Mouse (Mus musculus): ENCODE results near the gene Pced1a. TPM values are rescaled to one million over a fixed set of nuclear protein-coding genes. Genes with fewer than 3 reads are reported as not detected.

The Pced1a gene
- polyA plus RNA-seq, 1 experiment from 2014 or later, result 7.1 TPM

DNA sequence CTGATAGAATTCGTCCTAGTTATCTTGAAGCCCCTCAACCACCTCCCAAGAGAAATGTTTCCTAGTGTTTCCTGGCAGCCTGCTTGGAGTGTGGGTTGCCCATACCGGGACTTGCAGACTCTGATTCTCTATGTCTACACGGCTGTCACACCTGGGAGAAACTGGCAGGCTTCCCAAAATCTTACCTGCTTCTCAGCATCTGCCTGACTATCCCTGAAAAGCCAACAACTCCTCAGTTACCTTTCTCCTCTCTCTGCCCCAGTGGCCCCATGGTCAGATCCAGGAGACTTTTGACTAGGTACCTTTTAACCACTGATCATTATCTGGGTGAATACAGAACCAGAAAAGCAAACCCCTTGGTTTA lies 27.2 kb upstream of the Pced1a start:
- WGBS, result 59% methylated on average over 3 of the region's 3 CpGs
- no peaks in the 10 kb centered on the region for H3K27me3 ChIP-seq
- ATAC-seq (replicated peaks; ENCODE audit: insufficient number of reproducible peaks, insufficient read depth, low FRiP score, low read depth), result no peak
- H3K9me3 ChIP-seq (replicated peaks), result no peaks in the 10 kb centered on the region
- peak overlapping the region; percentile 91; the same call in 1 of the 2 replicates for H3K9ac ChIP-seq
- peak overlapping the region; percentile 99 for H3K4me3 ChIP-seq
- H3K4me1 ChIP-seq (replicated peaks), result peaks cover 38% of the 10 kb centered on the region
- peak overlapping the region; percentile 94 for H3K4me2 ChIP-seq
- H3K36me3 ChIP-seq, result no peaks in the 10 kb centered on the region
- H3K27ac ChIP-seq, result no peak overlapping the region

DNA sequence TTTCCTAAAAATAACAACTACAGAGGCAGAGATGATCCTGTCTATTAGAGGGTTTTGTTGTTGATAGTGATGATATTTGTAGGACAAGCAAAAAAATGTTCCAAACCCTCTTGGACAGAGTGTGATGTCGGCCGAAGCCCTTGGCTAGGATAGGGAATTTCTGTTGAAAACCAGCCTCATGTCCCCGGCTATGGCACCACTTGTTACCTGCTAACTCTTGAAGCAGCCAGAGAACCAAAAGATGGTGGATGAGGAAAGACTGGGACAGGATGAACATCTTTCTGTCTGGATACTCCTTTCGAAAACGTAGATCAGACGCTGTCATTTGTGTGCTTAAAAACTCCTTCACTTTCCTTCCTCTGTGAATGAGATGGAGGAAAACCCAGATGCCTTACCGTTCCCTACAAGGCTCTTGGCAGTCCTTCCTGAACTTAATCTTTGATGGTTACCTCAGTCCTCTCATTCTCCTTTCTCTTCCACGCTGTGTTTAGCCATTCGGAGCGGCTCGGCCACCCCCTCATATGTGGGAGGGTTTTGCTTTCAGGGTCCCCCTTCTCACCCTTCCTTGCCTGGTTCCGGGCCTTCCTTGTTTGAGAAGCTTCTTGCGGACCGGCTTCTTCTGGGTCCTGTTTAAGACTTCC lies 26.7 kb upstream of the Pced1a start:
- Histone ChIP-seq H3K9ac (peak overlapping the region; percentile 91), H3K4me3 (peak overlapping the region; percentile 99), H3K4me2 (peak overlapping the region; percentile 94), H3K9me3 (replicated peaks) (no peaks in the 10 kb centered on the region), H3K4me1 (replicated peaks) (peaks cover 38% of the 10 kb centered on the region), H3K27ac (no peak overlapping the region), H3K36me3 (no peaks in the 10 kb centered on the region), H3K27me3 (no peaks in the 10 kb centered on the region)
- ATAC-seq (replicated peaks; ENCODE audit: insufficient number of reproducible peaks, insufficient read depth, low FRiP score, low read depth), result no peak
- WGBS, result 50% methylated on average over 14 of the region's 14 CpGs

DNA sequence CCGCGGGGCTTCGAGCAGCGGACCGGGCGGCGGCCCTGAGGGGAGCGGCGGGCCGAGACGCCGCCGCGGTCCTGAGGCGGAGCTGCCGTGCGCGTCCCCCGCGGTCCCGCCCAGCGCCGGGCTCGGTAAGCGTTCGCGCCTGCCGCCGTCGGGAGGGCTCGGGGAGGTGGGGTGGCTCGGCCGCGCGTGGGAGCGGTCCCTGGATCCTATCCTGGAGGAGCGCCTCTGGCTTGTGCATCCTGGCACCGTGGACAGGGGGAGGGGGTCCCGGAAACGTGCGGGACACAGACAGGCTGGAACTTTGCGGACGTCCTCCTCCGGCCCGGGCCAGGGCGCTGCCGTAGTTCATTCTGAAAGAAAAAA lies 25.9 kb upstream of the Pced1a start:
- H3K9me3 ChIP-seq (replicated peaks), result no peaks in the 10 kb centered on the region
- peak overlapping the region; percentile 86 for H3K27ac ChIP-seq
- peak overlapping the region; percentile 91 for H3K9ac ChIP-seq
- peak overlapping the region; percentile 94 for H3K4me2 ChIP-seq
- H3K4me1 ChIP-seq (replicated peaks), result peaks cover 34% of the 10 kb centered on the region
- H3K36me3 ChIP-seq, result no peaks in the 10 kb centered on the region; the same call in 1 of the 2 replicates
- H3K27me3 ChIP-seq, result no peaks in the 10 kb centered on the region
- peak; percentile 83 for ATAC-seq (replicated peaks; ENCODE audit: insufficient number of reproducible peaks, insufficient read depth, low FRiP score, low read depth)
- peak overlapping the region; percentile 99 for H3K4me3 ChIP-seq
- 0% methylated on average over 43 of the region's 47 CpGs for WGBS

DNA sequence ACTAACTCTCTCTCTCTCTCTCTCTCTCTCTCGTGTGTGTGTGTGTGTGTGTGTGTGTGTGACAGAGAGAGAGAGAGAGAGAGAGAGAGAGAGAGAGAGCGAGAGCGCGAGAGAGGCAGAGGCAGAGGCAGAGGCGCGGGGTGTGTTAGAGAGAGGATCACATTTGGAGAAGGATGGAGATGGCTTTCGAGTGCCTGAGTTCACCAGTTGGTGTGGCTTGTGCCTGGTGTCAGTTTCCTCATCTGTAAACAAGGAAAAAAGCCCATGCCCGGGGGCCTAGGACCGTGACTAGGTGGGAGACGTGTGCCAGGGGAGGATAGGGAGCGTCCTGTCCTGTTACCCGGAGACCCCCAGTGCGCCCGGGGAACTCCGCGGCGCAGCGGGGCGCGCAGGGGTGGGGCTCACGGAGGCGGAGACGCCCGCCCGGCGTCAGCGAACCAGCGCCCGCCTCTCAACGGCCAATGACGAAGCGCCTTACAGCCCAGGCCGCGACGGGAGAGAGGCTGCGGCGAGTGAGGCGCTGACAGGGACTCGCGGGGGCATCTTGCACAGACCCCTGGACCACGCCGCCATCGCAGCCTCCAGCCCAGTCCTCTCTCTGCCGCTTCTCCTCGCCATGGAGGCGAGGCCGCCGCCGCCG lies 25.4 kb upstream of the Pced1a start, which contains the start of gene Ptpra:
Ptpra (plus strand) TSS at position 485 of the 640 bp plus-strand sequence.
- Histone ChIP-seq H3K27ac (peak within 1 kb of the TSS; percentile 86), H3K4me1 (replicated peaks) (peaks cover 34% of the 10 kb centered on the region), H3K36me3 (no peaks in the 10 kb centered on the region; the same call in 1 of the 2 replicates), H3K4me2 (peak within 1 kb of the TSS; percentile 94), H3K4me3 (peak within 1 kb of the TSS; percentile 99), H3K9ac (peak within 1 kb of the TSS; percentile 91), H3K27me3 (no peaks in the 10 kb centered on the region), H3K9me3 (replicated peaks) (no peaks in the 10 kb centered on the region)
- ATAC-seq (replicated peaks; ENCODE audit: insufficient number of reproducible peaks, insufficient read depth, low FRiP score, low read depth), result peak; percentile 96
- WGBS, result under 1% methylated on average over 50 of the region's 50 CpGs

DNA sequence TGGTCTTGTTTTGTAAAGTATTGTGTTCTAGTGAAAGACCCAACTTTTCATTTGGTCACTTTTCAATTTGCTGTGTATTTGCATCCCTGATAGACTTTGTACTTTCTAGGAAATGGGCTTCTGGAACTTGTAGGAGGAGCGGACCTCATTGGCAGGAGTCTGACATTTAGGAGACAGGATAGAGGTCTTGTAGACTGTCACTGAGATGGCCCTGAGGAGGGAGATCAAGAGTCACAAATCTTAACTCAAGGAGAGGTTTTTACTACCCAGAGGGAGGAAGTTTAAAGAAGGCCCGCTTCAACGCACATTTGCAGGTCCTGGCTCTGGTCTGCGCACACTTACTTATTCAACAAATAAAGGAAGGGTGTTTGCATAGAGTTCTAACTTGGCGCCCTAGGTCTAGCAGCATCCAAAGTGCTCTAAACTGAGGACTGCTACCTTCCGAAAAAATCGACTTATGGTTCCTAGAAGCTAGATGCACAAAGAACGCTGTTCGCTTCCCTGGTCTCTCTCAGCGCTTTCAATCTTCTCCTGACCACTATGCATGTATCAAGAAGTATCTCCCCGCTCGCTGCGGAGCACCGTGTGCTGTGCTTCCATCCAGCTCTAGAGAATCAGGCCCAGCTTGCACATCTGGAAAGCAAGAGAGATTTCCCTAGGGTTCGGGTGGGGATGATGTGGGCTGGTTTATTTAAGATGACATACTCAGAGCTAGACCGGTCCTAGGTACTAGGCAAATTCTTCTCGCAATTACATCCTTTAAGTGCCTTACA lies 24.7 kb upstream of the Pced1a start:
- Histone ChIP-seq H3K9me3 (replicated peaks) (no peaks in the 10 kb centered on the region), H3K9ac (peak overlapping the region; percentile 91), H3K27me3 (no peaks in the 10 kb centered on the region), H3K4me3 (peak overlapping the region; percentile 99), H3K27ac (no peak overlapping the region), H3K36me3 (no peaks in the 10 kb centered on the region; the same call in 1 of the 2 replicates), H3K4me2 (peak overlapping the region; percentile 94), H3K4me1 (replicated peaks) (peaks cover 32% of the 10 kb centered on the region)
- ATAC-seq (replicated peaks; ENCODE audit: insufficient number of reproducible peaks, insufficient read depth, low FRiP score, low read depth), result no peak
- 9% methylated on average over 17 of the region's 17 CpGs for WGBS

DNA sequence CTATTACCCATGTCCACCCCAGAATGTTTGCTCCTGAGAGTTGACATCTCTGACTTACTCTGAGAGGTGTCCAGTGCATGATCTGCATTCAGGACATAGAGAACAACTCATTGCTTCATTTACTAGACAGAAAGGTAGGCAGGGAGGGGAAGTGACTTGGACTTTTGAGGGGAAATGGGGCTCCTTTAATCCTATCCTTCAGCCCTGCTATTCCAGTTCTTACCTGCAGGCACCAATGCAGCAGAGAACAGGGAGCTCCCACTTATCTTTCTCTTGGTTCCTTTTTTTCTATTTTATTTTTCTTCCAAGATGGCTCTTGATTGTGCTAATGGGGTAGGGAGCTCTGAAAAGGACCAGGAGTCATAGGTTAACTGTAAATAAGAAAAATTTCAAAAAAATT lies 23.9 kb upstream of the Pced1a start:
- H3K9me3 ChIP-seq (replicated peaks), result no peaks in the 10 kb centered on the region
- no peak overlapping the region for H3K4me3 ChIP-seq
- H3K36me3 ChIP-seq, result peaks cover 6% of the 10 kb centered on the region
- peaks cover 30% of the 10 kb centered on the region for H3K4me1 ChIP-seq (replicated peaks)
- no peak overlapping the region for H3K4me2 ChIP-seq
- no peak overlapping the region for H3K27ac ChIP-seq
- no peak overlapping the region for H3K9ac ChIP-seq
- no peaks in the 10 kb centered on the region for H3K27me3 ChIP-seq
- ATAC-seq (replicated peaks; ENCODE audit: insufficient number of reproducible peaks, insufficient read depth, low FRiP score, low read depth), result no peak

DNA sequence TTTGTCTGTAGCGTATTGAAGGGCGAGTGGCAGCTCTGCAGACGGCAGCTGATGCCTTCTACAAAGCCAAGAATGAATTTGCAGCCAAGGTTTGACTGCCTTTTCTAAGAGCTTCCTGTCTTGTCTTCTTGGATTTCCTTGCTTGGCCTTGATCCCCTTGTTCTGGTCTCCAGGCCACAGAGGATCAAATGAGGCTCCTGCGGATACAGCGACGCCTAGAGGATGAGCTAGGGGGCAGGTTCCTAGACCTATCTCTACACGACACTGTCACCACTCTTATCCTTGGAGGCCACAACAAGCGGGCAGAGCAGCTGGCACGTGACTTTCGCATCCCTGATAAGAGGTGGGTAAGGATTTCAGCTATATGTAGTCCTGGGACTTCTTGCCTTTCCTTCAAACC lies 17.7 kb upstream of the Pced1a start:
- no peak overlapping the region for H3K4me2 ChIP-seq
- no peaks in the 10 kb centered on the region for H3K27me3 ChIP-seq
- H3K9ac ChIP-seq, result no peak overlapping the region
- peaks cover 59% of the 10 kb centered on the region for H3K36me3 ChIP-seq
- WGBS, result 76% methylated on average over 10 of the region's 10 CpGs
- H3K9me3 ChIP-seq (replicated peaks), result no peaks in the 10 kb centered on the region
- ATAC-seq (replicated peaks; ENCODE audit: insufficient number of reproducible peaks, insufficient read depth, low FRiP score, low read depth), result no peak
- no peak overlapping the region for H3K4me3 ChIP-seq
- no peak overlapping the region for H3K27ac ChIP-seq
- no peaks in the 10 kb centered on the region for H3K4me1 ChIP-seq (replicated peaks)

DNA sequence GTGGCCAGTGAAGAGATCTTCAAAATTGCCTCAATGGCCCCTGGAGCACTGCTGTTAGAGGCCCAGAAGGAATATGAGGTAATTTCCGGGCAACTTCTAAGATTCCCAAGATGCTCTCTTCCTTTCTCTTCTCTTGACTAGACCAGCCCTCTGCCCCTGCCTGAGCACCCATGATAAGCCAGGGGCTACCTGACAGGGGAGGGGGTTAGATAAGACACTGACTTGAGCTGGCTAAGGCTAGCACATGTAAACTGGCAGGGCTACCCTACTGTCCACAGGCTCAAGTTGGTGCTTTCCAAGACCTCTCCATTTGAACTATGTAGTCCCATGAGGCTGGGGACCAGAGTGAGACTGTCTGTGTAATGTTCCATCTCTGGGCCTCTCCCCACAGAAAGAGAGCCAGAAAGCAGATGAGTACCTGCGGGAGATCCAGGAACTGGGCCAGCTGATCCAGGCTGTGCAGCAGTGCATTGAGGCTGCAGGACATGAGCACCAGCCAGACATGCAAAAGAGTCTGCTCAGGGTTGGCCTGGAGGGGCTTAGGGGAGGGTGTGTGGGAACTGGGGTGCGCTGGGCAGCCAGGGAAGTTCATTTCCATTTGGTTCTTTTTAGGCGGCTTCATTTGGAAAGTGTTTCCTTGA lies 15.5 kb upstream of the Pced1a start:
- ATAC-seq (replicated peaks; ENCODE audit: insufficient number of reproducible peaks, insufficient read depth, low FRiP score, low read depth), result no peak
- WGBS, result 88% methylated on average over 4 of the region's 4 CpGs

DNA sequence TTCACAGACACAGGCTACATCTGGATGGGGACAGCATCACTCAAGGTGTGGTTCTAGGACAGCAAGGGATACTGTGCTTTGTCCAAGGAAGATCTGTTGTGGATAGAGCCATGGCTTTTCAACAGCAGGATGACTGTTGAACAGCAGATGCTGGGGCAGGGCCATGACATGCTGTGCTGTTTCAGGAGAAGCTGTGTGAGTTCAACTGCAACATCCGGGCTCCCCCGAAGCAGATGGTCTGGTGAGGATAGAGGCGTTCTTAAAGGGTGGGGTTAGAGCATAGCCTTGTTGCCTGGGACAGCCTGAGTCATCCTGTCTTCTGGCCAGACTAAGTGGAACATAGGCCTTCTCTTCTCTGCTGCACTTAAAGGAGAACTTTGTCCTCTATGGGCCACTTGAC lies 14.4 kb upstream of the Pced1a start:
- Histone ChIP-seq H3K27ac (no peak overlapping the region), H3K4me3 (no peak overlapping the region), H3K9ac (no peak overlapping the region), H3K9me3 (replicated peaks) (no peaks in the 10 kb centered on the region), H3K4me2 (no peak overlapping the region), H3K27me3 (no peaks in the 10 kb centered on the region), H3K4me1 (replicated peaks) (no peaks in the 10 kb centered on the region), H3K36me3 (peaks cover 57% of the 10 kb centered on the region)
- 85% methylated on average over 3 of the region's 3 CpGs for WGBS
- ATAC-seq (replicated peaks; ENCODE audit: insufficient number of reproducible peaks, insufficient read depth, low FRiP score, low read depth), result no peak

More for the DNA sequence above, 15.5 kb upstream of the Pced1a start:
- H3K27me3 ChIP-seq, result no peaks in the 10 kb centered on the region
- H3K27ac ChIP-seq, result no peak overlapping the region
- H3K4me3 ChIP-seq, result no peak overlapping the region
- H3K4me1 ChIP-seq (replicated peaks), result no peaks in the 10 kb centered on the region
- H3K4me2 ChIP-seq, result no peak overlapping the region
- H3K9me3 ChIP-seq (replicated peaks), result no peaks in the 10 kb centered on the region
- no peak overlapping the region for H3K9ac ChIP-seq
- peaks cover 59% of the 10 kb centered on the region for H3K36me3 ChIP-seq

DNA sequence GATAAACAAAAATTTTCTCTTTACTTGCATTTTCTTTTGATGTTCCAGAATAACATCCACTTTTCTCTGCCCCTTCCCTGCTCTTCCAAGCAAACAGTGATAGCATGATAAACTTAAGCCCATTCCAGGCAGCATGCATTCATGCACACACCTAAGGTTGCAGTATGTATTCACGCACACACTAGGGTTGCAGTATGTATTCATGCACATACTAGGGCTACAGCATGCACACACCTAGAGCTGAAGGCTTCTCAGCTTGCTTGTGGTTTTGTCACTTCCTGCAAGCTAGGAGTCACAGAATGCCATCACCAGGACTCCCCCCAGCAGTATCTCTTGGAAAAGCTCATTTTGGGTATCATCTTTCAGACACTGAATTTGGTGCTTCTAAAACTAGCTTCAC lies 12.3 kb upstream of the Pced1a start:
- ATAC-seq (replicated peaks; ENCODE audit: insufficient number of reproducible peaks, insufficient read depth, low FRiP score, low read depth), result no peak
- 95% methylated on average over 1 of the region's 1 CpGs for WGBS
- Histone ChIP-seq H3K9me3 (replicated peaks) (no peaks in the 10 kb centered on the region), H3K9ac (no peak overlapping the region), H3K4me3 (no peak overlapping the region), H3K27ac (no peak overlapping the region), H3K4me2 (no peak overlapping the region), H3K27me3 (no peaks in the 10 kb centered on the region), H3K4me1 (replicated peaks) (no peaks in the 10 kb centered on the region), H3K36me3 (peaks cover 37% of the 10 kb centered on the region)

DNA sequence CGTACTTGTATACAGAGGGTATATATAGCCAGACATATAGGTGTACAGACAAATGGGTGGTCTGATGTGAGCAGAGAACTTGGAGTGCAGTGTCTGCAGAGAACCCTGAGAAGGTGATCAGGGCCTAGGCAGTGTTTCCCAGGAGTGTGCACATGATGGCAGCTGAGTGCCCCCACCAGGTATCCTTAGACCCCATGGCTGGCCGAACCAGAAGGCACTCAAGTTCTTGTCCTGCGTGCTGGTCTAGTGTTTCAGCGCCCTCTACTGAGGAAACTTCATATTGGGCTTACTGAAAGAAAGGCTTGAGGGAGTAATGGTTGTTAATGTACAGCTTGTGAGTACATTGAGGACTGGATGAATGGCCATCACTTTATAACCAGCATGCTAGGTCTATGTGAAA lies 8.7 kb upstream of the Pced1a start:
- peaks cover 4% of the 10 kb centered on the region for H3K4me1 ChIP-seq (replicated peaks)
- H3K4me3 ChIP-seq, result no peak overlapping the region
- H3K27me3 ChIP-seq, result no peaks in the 10 kb centered on the region
- no peak overlapping the region for H3K9ac ChIP-seq
- ATAC-seq (replicated peaks; ENCODE audit: insufficient number of reproducible peaks, insufficient read depth, low FRiP score, low read depth), result no peak
- H3K9me3 ChIP-seq (replicated peaks), result no peaks in the 10 kb centered on the region
- 26% methylated on average over 4 of the region's 4 CpGs for WGBS
- no peak overlapping the region for H3K4me2 ChIP-seq
- H3K36me3 ChIP-seq, result peaks cover 2% of the 10 kb centered on the region
- H3K27ac ChIP-seq, result no peak overlapping the region
